Mouse (Mus musculus): ENCODE measurements around the gene Mreg.

DNA sequence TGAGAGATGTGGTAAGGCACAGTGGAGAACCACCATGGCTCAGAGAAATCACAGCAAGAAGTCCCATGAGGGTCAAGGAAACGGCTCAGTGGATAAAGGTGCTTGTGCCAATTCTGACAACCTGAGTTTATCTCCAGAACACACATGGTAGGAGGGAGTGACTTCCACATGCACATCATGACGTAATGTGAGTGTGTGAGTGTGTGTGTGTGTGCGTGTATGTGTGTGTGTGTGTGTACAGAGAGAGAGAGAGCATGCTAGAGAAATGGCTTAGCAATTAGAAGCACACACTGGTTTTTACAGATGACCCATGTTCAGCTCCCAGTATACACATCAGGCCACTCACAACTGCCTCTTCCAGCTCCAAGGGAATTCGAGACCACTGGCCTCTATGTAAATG lies 3.1 kb upstream of the Mreg start:
- TF ChIP-seq ZNF384 (IDR thresholded peaks at IDR 0.05; ENCODE audit: low read depth, low read length) (no peak), HCFC1 (IDR thresholded peaks at IDR 0.05; ENCODE audit: borderline replicate concordance, insufficient read depth, low read length) (no peak), CHD2 (IDR thresholded peaks at IDR 0.05; ENCODE audit: low read depth, low read length) (no peak), MAFK (IDR thresholded peaks at IDR 0.05; ENCODE audit: insufficient read depth, low read depth, low read length) (no peak), ZC3H11A (IDR thresholded peaks at IDR 0.05; ENCODE audit: borderline replicate concordance, low read depth, low read length) (no peak)
